Mouse (Mus musculus): ENCODE measurements around the gene Llgl1. TPM values are rescaled to one million over a fixed set of nuclear protein-coding genes. Genes with fewer than 3 reads are reported as not detected.

The Llgl1 gene
- 4.2 and 4.6 TPM in 2 replicates for polyA plus RNA-seq (2015; fragmentation: Nextera tagmentation; extraction: Ambion mirVana)

DNA sequence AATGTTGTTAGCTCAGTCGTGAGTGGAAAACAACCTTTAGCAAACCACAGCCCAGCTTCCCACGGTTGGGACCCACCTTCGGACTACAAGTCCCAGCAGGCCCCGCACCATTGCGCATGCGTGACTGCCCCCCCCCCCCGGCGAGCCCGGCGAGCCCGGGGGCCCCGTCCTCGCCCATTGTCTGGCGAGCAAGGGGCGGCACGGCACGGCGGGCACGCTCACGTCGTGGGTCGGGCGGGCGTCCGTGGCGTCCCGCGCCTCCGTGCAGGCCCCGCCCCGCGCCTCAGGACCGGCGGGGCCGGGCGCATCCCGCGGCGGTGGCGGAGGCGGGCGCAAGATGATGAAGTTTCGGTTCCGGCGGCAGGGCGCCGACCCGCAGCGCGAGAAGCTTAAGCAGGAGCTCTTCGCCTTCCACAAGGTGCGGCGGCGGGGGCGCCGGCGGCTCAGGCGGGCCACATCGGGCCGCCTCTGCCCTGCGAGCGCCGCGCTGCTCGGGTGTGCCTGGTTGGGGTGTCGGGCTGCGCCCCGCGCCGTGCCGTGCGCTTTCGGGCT is at the start of gene Llgl1:
Gene Llgl1, plus strand, starts transcription at position 200 of the 552 bp plus-strand sequence.
- H3K4me3 ChIP-seq (ENCODE audit: low read depth, low read length), result peak within 1 kb of the TSS; percentile 86
- no peak for TF ChIP-seq EP300 (IDR thresholded peaks at IDR 0.05; ENCODE audit: low read depth)
- WGBS (ENCODE audit: insufficient replicate concordance), result under 1% methylated on average over 46 of the region's 73 CpGs

GRCm38 (mm10) chr11:60696165-60696564 is 3.4 kb upstream of the Llgl1 start:
- ATAC-seq (no peak), DNase-seq (no peak)
- no peak overlapping the region for H3K4me2 ChIP-seq (ENCODE audit: low read depth, low read length)
- 72% methylated on average over 1 of the region's 1 CpGs for WGBS (ENCODE audit: insufficient replicate concordance)
- H3K4me1 ChIP-seq (ENCODE audit: insufficient read depth), result peaks cover 21% of the 10 kb centered on the region
- no peaks in the 10 kb centered on the region for H3K9me3 ChIP-seq (ENCODE audit: low read length)
- no peak overlapping the region for H3K27ac ChIP-seq (ENCODE audit: low read depth)
- no peak overlapping the region for H3K9ac ChIP-seq (replicated peaks)
- H3K4me3 ChIP-seq (ENCODE audit: low read depth, low read length), result no peak overlapping the region
- no peaks in the 10 kb centered on the region for H3K27me3 ChIP-seq (ENCODE audit: insufficient read depth, low read length)
- TF ChIP-seq EP300 (IDR thresholded peaks at IDR 0.05; ENCODE audit: low read depth) (no peak), CTCF (IDR thresholded peaks at IDR 0.05; ENCODE audit: low read depth) (peak; percentile 31)
- no peaks in the 10 kb centered on the region for H3K36me3 ChIP-seq (replicated peaks; ENCODE audit: insufficient read depth, low read length)

More for the DNA sequence above, at the start of gene Llgl1:
- Histone ChIP-seq H3K36me3 (replicated peaks; ENCODE audit: insufficient read depth, low read length) (no peaks in the 10 kb centered on the region), H3K9me3 (ENCODE audit: low read length) (no peaks in the 10 kb centered on the region), H3K9ac (replicated peaks) (peak within 1 kb of the TSS; percentile 84), H3K4me2 (ENCODE audit: low read depth, low read length) (peak within 1 kb of the TSS; percentile 76), H3K27me3 (ENCODE audit: insufficient read depth, low read length) (no peaks in the 10 kb centered on the region), H3K4me1 (ENCODE audit: insufficient read depth) (peaks cover 22% of the 10 kb centered on the region), H3K27ac (ENCODE audit: low read depth) (peak within 1 kb of the TSS; percentile 67)
- peak; percentile 96 for DNase-seq
- ATAC-seq, result peak; percentile 94

- no peak overlapping the region for H3K4me2 ChIP-seq (ENCODE audit: low read depth, low read length)
- H3K9ac ChIP-seq (replicated peaks), result no peak overlapping the region
- ATAC-seq (no peak), DNase-seq (no peak)
- TF ChIP-seq CTCF (IDR thresholded peaks at IDR 0.05; ENCODE audit: low read depth) (peak; percentile 63), EP300 (IDR thresholded peaks at IDR 0.05; ENCODE audit: low read depth) (no peak)
- no peaks in the 10 kb centered on the region for H3K36me3 ChIP-seq (replicated peaks; ENCODE audit: insufficient read depth, low read length)
- H3K9me3 ChIP-seq (ENCODE audit: low read length), result no peaks in the 10 kb centered on the region
- peaks cover 22% of the 10 kb centered on the region for H3K4me1 ChIP-seq (ENCODE audit: insufficient read depth)
- no peaks in the 10 kb centered on the region for H3K27me3 ChIP-seq (ENCODE audit: insufficient read depth, low read length)
- WGBS (ENCODE audit: insufficient replicate concordance), result 72% methylated on average over 2 of the region's 2 CpGs
- no peak overlapping the region for H3K4me3 ChIP-seq (ENCODE audit: low read depth, low read length)
- no peak overlapping the region for H3K27ac ChIP-seq (ENCODE audit: low read depth)
Measured at GRCm38 (mm10) chr11:60697561-60697960, 2.0 kb upstream of the Llgl1 start.

- peak; percentile 5; the same call in 1 of the 2 replicates for ATAC-seq
- peak overlapping the region; percentile 67 for H3K27ac ChIP-seq (ENCODE audit: low read depth)
Measured at GRCm38 (mm10) chr11:60698806-60699523, 558 bp upstream of the Llgl1 start.

GRCm38 (mm10) chr11:60700320-60701185 is 1.0 kb downstream of the Llgl1 start:
- Histone ChIP-seq H3K4me1 (ENCODE audit: insufficient read depth) (peaks cover 22% of the 10 kb centered on the region), H3K36me3 (replicated peaks; ENCODE audit: insufficient read depth, low read length) (no peaks in the 10 kb centered on the region), H3K4me3 (ENCODE audit: low read depth, low read length) (peak overlapping the region; percentile 86), H3K4me2 (ENCODE audit: low read depth, low read length) (peak overlapping the region; percentile 76), H3K9me3 (ENCODE audit: low read length) (no peaks in the 10 kb centered on the region), H3K27me3 (ENCODE audit: insufficient read depth, low read length) (no peaks in the 10 kb centered on the region), H3K9ac (replicated peaks) (peak overlapping the region; percentile 84), H3K27ac (ENCODE audit: low read depth) (peak overlapping the region; percentile 67)
- TF ChIP-seq EP300 (IDR thresholded peaks at IDR 0.05; ENCODE audit: low read depth) (no peak), CTCF (IDR thresholded peaks at IDR 0.05; ENCODE audit: low read depth) (no peak)
- no peak for ATAC-seq
- peak; percentile 13 for DNase-seq
- WGBS (ENCODE audit: insufficient replicate concordance), result 28% methylated on average over 12 of the region's 12 CpGs

More at GRCm38 (mm10) chr11:60698806-60699523, 558 bp upstream of the Llgl1 start:
- Histone ChIP-seq H3K9ac (replicated peaks) (peak overlapping the region; percentile 84), H3K4me2 (ENCODE audit: low read depth, low read length) (peak overlapping the region; percentile 76), H3K9me3 (ENCODE audit: low read length) (no peaks in the 10 kb centered on the region), H3K4me1 (ENCODE audit: insufficient read depth) (peaks cover 22% of the 10 kb centered on the region), H3K4me3 (ENCODE audit: low read depth, low read length) (peak overlapping the region; percentile 86), H3K36me3 (replicated peaks; ENCODE audit: insufficient read depth, low read length) (no peaks in the 10 kb centered on the region), H3K27me3 (ENCODE audit: insufficient read depth, low read length) (no peaks in the 10 kb centered on the region)
- 4% methylated on average over 22 of the region's 22 CpGs for WGBS (ENCODE audit: insufficient replicate concordance)
- DNase-seq, result peak; percentile 59
- TF ChIP-seq EP300 (IDR thresholded peaks at IDR 0.05; ENCODE audit: low read depth), result no peak
- TF ChIP-seq CTCF (IDR thresholded peaks at IDR 0.05; ENCODE audit: low read depth), result no peak

DNA sequence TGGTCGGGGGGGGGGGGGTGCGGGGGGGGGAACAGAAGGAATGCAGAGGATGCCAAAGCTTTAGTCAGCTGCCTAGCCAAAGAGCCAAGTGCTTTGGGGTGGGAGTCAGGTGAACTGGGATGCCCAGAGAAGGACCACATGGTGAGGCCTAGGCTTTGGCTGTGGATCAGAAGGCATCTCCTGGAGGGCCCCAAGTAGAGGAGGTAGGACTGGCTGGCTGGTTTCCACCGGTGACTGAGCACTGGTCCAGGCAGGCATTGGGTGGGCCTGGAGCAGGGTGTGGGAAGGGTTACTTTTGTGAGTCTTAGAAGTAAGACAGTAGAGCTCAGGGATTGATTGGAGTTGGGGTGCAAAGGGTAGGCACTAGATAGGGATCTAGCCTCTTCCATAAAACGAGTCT is 2.1 kb downstream of the Llgl1 start:
- TF ChIP-seq CTCF (IDR thresholded peaks at IDR 0.05; ENCODE audit: low read depth) (no peak), EP300 (IDR thresholded peaks at IDR 0.05; ENCODE audit: low read depth) (no peak)
- peak; percentile 13 for DNase-seq
- no peak for ATAC-seq
- 68% methylated on average over 2 of the region's 4 CpGs for WGBS (ENCODE audit: insufficient replicate concordance)
- no peak overlapping the region for H3K4me2 ChIP-seq (ENCODE audit: low read depth, low read length)
- H3K27me3 ChIP-seq (ENCODE audit: insufficient read depth, low read length), result no peaks in the 10 kb centered on the region
- no peak overlapping the region for H3K9ac ChIP-seq (replicated peaks)
- H3K9me3 ChIP-seq (ENCODE audit: low read length), result no peaks in the 10 kb centered on the region
- H3K4me1 ChIP-seq (ENCODE audit: insufficient read depth), result peaks cover 22% of the 10 kb centered on the region
- H3K27ac ChIP-seq (ENCODE audit: low read depth), result no peak overlapping the region
- peaks cover 8% of the 10 kb centered on the region for H3K36me3 ChIP-seq (replicated peaks; ENCODE audit: insufficient read depth, low read length)
- H3K4me3 ChIP-seq (ENCODE audit: low read depth, low read length), result no peak overlapping the region

Data from liver, postnatal 0 days (tissue).